Mouse (Mus musculus) adrenal gland, postnatal 10 days (tissue): ENCODE results near the gene Ttyh3. TPM values are rescaled to one million over a fixed set of nuclear protein-coding genes. Genes with fewer than 3 reads are reported as not detected.
"Not testable (repeated sequence)": the region's sequence is repeated elsewhere in the genome, so short reads cannot be mapped to it uniquely, and the experiment has no call there.

Source experiments
- DNase-seq: peaks from one replicate; pipeline ENCODE4 v3.0.0; 2021; ENCODE audit warnings: mixed read lengths
- long read RNA-seq, 2 experiments: library from polyadenylated mRNA; stranded (forward); transcript quantifications; one replicate each; pipeline ENCODE4 v2.0.0; 2021
- total RNA-seq, 2 experiments: library from RNA; stranded (reverse); gene quantifications; 2 replicates each; pipeline ENCODE4 v1.2.3; 2021

Ttyh3 gene
- 100 to 1,000 TPM in 1 of 2 experiments, 10 to 100 TPM in 1; 79.8 to 108 TPM for total RNA-seq
- long read RNA-seq, experiment 1, partial matches to known transcripts, result 1 of 18 reads
- long read RNA-seq, experiment 1, other reads (novel, unspliced or antisense), result 17 of 18 reads
- long read RNA-seq, experiment 2, full-length matches to known transcripts, result 15 of 38 reads
- long read RNA-seq, experiment 2, partial matches to known transcripts, result 3 of 38 reads
- long read RNA-seq, experiment 2, other reads (novel, unspliced or antisense), result 20 of 38 reads

DNA sequence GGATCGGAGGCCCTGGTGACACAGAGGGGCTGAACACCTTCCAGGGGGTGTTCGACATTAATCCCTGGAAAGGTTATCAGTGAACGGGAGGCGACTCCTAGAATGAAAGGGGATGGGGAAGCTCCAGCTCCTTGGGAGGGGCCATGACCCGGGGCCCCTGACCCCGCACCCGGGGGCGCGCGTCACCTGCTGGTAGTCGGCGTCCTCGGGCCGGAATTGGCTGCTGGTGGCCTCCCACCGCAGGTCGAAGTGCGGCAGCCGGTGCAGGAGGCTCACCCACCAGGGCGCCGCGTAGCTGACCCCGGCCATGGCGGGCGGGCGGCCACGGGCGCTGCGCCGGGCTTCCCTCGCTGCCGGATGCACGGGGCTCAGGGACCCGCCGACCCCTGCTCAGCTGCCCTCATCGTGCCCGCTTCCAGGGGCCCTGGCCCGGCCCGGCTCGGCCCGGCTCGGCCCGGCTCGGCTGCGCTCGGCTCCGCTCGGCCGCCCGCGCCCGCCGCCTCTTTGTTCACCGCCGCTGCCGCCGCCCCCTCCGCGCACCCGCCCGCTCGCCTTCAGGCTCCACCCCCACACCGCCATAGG lies at the start of gene Ttyh3:
Gene Ttyh3 (minus strand): TSS at position 513 of the 582 bp plus-strand sequence.
- DNase-seq, result no peak

DNA sequence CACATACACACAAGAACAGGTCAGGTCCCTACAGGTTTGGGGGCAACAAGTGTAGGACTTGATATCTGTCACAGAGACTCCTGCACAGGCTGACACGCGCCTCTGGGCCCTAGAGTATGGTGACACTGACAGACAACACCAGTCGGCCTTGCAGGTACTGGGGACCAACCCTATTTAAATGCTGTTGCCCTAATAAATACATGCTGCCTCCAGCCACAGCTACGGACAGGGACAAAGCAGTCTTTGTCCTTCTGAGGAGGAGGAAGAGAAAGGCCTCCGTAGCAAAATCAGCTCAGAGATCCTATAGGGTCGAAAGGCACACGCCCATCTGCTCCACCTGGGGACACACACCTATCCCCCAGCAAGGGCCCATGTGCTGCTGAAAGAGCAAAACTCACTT lies 47.2 kb upstream of the Ttyh3 start:
- DNase-seq, result no peak

GRCm38 (mm10) chr5:140688434-140688833 lies 39.6 kb upstream of the Ttyh3 start:
- DNase-seq, result no peak

GRCm38 (mm10) chr5:140684343-140685148 lies 35.7 kb upstream of the Ttyh3 start:
- peak; percentile 63 for DNase-seq

DNA sequence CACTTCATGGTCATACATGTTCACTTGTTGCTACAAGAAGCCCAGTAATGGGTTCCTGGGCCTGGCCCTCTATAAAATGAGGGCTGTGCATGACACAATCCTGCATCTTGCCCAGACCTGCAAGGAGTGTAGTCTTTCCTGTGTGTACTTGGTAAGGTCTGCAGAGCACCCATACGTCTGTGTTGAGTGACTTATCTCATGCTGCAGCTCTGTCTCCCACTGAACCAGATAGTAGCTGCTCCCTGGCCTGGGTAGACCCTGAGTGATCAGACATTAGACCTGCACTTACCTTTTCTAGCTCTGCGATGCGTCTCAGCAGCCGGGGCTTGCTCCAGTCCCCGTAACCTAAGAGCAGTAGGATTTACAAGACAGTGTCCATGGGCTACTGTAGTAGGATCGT lies 33.3 kb upstream of the Ttyh3 start:
- DNase-seq, result no peak

DNA sequence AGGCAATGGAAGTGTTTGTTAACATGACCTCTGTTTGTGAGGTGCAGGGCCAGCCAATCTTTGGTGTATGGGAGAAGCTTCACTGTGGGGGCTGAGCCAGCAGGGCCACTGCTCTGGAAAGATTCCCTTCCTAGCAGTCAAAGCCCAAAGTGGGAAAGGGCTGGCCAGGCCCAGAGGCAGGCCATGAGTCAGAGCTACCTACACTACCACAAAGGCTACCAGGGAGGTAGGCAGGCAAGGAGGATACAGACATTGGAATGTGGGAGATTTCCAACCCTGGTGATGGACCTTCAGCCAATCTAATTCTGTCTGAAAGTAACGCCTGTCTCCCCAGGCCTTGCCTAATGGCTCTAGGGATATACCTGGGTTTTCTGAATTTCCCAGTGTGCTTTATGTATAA lies 32.1 kb upstream of the Ttyh3 start:
- DNase-seq, result no peak

DNA sequence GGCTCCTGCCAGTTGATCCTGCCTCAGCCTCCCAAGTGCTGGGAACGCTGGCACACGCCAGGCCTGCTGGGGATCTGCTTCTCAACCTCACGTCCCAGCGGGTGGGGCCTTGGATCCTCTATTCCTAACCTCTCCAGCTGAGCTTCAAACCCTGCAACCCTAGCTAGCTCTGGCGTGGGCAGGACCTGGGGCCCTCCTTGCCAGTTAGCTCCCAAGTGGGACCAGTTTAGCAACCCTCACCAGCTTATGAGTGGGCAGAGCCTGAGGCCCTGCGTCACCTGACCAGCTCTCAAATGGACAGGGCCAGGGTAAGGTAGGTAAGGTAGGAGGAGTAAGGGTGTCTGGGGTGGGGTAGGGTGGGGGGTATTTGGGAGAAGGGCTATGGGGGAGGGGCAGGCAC lies 31.2 kb upstream of the Ttyh3 start:
- peak; percentile 51 for DNase-seq

- DNase-seq, result no peak
Measured at GRCm38 (mm10) chr5:140677137-140677536, 28.3 kb upstream of the Ttyh3 start.

GRCm38 (mm10) chr5:140675640-140676039 lies 26.8 kb upstream of the Ttyh3 start:
- DNase-seq, result no peak

DNA sequence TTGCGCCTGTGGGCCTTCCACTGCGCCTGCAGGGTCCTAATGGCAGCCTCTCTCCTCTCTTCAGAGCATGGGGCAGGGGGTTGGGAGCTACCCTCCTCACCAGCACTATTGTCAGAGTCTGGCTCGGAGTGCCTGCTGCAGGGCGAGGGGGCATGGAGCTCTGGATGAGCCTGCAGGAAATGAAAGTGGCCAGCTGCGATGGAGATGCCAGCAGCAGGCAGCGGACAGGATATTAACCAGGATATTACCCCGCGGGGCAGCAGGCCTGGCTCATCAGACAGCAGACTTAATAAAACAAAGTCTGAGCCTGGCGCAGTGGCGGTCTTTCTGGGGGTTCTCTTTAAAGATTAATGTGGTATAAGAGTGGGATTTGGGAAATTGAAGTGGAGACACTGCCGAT lies 26.2 kb upstream of the Ttyh3 start:
- DNase-seq, result no peak

DNA sequence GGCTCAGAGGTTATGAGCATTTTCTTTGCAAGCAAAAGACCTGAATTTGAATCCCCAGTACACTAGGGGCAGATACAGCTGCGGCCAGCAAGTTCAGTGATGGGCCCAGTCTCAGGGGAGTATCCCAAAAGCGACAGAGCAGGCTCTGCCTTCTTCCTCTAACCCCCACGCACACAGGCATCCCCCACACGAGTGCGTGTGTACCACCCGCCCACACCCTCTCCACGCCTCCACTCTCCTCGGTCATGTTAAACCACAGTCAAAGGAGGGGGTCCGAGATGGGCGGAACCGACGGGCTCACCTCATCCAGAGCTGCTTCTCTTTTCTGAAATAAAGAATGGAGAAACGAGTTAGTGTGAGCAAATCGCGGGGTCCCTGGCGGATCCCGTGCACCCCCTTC lies 25.2 kb upstream of the Ttyh3 start:
- DNase-seq, result no peak

DNA sequence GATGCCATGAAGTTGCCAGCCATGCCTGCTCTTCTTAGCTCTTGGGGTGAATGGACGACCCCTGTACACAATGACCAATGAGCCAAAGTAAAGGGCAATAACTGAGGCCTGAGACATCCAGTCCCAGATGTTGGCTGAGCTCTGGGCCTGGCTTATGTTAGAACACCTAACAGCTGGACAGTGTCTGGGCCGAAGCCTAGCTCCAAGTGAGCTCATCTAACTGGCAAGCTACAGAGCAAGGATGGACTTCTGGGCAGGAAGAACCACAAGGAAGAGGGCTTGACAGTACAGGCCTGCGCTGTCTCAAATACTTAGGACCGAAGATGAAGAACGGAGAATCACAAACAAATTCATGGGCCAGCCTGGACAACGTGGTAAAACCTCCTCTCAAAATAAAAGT lies 23.8 kb upstream of the Ttyh3 start:
- DNase-seq, result not testable (repeated sequence)

DNA sequence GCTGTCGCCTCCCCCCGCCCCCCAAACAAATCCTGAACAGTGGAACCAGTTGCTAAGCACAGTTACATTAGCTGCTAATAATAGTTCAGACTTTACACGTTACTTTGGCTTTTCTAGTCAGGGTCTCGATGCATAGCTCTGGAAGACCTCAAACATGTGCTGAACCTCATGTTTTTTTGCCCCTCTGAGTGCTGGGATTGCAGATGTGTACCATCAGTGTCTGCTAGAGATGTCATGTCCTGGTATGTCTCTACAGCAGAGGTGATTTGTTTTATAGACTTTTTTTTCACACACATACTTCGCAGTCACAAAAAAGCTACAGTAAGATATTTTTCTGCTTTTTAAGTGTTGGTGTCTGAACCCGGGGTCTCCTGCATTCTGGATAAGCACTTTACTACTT lies 23.3 kb upstream of the Ttyh3 start:
- no peak for DNase-seq

DNA sequence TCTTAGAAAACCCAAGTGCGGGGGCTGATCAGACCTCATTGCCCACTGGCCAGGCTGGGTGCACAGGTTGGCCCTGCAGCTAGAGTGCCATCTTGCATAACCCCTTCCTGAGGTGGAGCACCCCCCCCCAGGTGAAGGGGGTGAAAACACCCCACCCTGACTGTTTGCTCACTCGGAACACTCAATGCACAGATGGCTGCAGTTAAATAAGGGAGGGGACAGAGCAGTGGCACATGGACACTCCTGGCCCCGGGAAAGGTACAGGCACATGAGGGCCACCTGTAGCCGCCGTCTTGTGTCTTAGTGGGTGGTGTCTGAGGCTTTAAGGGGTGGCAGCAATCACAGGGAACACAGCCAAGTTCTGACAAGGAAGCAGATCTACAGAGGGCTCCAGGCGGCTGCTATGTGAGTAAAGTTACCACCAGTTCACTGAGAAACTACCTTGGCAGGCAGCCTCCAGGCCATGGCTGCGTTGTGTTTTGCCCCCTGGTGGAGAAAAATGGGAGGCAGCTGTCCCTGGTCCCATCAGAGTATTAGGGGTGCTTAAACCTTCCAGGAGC lies 14.9 kb upstream of the Ttyh3 start:
- peak; percentile 84 for DNase-seq

DNA sequence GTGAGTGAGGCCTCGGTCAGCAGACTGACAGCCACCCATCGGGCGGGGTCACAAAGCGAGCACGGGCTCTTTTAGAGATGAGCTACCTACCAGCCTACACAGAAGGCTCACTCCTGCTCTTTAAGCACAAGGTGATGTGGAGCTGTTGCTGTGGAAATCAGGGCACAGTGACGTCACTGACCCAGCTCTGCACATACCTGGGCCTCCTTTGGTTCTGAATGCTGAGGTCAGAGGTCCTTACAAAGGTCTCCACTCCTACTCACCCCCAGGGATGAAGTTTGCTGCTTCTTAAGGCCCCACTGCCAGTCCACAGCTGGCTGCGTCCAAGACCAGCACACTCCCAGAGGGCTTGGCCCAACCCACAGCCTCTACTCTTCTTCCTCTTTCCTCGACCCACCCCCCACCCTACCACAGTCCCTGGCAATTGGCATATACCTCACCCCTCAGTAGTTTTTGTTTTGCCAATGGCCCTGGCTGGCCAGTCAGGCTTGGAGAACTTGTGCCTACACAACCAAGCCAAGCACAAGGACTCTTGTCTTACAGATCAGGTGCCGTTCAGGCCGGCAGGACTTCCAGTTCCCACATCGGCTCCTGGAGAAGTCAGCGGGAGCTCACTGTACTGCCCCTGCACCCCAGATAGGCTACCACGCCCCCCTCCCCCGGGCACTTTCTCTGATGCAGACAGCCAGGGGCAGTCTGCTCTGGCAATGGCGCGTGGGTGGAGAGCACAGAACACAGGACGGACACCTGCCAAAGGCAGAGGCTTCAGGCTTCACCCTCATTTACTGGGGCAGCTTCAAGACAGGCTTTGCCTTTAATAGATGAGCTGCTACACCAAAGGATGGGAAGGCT lies 14.1 kb upstream of the Ttyh3 start:
- peak; percentile 48 for DNase-seq

DNA sequence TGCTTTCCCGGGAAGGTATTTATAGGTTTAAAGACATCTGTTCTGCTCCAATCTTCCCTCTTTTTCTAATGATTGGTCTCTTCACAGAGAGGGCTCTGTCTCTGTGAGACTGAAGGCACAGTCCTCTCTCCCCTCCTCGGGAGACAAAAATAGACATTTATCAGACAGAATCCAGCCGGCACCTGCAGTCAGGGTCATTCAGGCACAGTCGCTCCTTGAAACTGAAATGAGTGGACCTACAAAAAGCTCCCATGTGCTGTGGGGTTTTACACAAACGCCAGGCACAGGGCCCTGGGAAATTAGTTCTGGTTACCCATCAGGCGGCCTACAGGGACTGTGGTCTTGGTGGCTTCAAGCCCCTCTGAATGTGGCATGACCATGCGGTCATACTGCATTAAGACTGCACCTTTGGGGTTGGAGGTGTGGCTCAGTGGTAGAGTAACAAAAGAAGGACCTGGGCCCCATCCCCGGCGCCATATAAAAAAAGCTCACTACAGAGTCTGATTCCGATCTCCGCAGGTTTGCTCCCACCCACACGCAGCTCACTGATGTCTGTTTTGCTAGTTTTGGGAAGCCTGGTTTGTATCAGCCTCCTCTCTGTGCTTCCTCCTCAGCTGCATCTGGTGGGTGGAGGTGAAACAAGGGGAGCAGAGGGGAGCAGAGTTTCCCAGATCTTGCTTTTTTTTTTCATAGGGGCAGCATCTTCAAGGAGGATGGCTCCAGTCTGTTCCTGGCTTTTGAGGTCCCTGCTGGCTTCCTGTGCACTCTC lies 13.2 kb upstream of the Ttyh3 start:
- no peak for DNase-seq

GRCm38 (mm10) chr5:140661427-140661826 lies 12.6 kb upstream of the Ttyh3 start:
- DNase-seq, result no peak

DNA sequence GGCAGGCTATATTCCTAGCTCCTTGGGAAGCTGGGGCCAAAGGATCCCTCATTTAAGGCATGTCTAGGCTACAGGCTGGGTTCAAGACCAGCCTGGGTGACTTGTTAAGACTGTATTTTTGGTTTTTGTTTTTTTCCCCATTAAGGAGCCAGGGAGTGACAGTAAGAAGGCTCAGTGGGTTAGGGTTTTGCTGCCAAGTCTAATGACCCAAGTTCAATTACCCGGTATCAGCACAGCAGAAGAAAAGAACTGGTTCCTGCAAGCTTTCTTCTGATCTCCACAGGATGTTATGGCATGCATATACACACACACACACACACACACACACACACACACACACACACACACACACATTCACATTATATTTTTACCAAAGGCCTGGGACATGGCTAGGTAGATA lies 11.6 kb upstream of the Ttyh3 start:
- no peak for DNase-seq

DNA sequence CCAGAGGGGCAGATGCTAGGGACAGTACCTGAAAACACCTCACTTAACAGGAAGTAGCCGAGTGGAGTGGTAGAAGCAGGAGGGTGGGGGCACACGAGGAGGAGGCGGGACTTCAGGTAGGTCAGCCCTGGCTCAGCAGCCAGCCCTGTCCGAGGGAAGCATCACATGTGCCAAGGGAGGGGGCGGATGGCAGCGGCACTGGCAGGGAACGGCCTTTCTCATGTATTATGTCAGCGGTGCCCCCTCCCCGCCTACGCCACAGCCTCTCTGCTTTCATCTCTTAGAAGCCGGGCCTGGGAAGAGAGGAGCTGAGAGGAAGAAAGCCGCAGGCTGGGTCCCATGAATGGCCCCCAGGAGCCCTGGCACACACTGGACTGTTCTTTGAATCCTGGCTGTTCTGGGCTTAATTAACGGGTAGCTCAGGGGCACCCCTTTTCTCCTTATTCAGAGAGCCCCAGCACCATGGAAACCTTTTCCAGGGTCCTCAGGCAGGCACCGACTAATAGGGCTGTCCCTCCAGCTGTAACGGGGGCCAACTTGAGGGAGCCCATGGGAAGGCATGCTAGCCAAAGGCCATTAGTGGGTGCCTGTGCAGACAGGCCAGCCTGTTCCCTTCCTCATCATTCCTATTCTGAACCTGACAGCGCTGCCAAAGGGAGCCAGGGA lies 10.9 kb upstream of the Ttyh3 start:
- no peak for DNase-seq

DNA sequence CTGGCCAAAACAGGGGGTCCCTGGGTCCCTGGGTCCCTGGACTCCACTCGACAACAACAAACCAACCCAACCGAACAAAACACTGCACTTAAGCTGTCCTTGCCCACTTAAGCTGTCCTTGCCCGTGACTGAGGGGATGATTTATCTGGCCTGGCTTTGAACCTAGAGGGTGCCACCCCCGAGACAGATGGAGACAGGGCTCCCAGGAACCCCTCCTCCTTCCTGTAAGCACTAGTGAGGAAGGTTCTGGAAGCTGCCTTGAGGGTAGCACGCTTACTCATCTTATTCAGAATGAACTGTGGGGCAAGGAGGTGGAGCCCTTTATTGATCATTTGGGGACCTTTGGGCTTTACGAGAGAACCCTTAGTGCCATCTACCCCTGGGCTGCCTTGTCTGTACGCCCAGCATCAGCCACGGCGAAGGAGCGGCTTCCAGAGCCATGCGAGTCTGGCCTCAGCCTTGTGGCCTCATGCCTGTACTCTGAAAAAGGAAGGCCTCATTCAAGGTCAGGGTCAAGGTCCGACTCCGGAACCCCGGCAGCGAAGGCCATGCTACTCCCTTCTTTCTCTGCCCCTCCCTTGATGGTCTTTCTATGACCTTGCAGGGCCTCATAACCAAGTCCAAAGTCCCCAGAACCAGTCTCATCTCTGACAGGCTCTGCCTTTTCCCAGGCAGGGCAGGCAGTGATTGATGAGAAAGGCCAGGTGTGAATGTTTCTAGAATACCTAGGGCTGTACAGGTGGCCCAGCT lies 5.4 kb upstream of the Ttyh3 start:
- DNase-seq, result peak; percentile 75
